Mouse (Mus musculus): ENCODE results near the gene Olfr1168. TPM values are rescaled to one million over a fixed set of nuclear protein-coding genes. Genes with fewer than 3 reads are reported as not detected.
"Not testable (repeated sequence)": the region's sequence is repeated elsewhere in the genome, so short reads cannot be mapped to it uniquely, and the experiment has no call there.

Olfr1168 gene
- not detected in 2 replicates for polyA plus RNA-seq (2015; fragmentation: Nextera tagmentation; extraction: Ambion mirVana)

GRCm38 (mm10) chr2:88181580-88181979 lies at the start of gene Olfr1168:
TSS of gene Olfr1168 (plus strand) at chr2:88181880.
- 84% methylated on average over 2 of the region's 2 CpGs for WGBS
- Histone ChIP-seq H3K27ac (ENCODE audit: low read depth, low read length) (no peak within 1 kb of the TSS), H3K27me3 (replicated peaks; ENCODE audit: control insufficient read depth, insufficient read depth, low read length) (no peaks in the 10 kb centered on the region), H3K36me3 (ENCODE audit: control insufficient read depth, insufficient read depth, low read length) (no peaks in the 10 kb centered on the region), H3K4me3 (ENCODE audit: low read length) (no peak within 1 kb of the TSS), H3K9ac (ENCODE audit: low read depth, low read length) (no peak within 1 kb of the TSS), H3K9me3 (ENCODE audit: control insufficient read depth, low read length) (no peaks in the 10 kb centered on the region), H3K4me1 (ENCODE audit: control insufficient read depth, insufficient read depth, low read depth, low read length) (no peaks in the 10 kb centered on the region), H3K4me2 (ENCODE audit: low read length) (no peak within 1 kb of the TSS)
- ATAC-seq = no peak

GRCm38 (mm10) chr2:88155093-88155492 lies 26.6 kb upstream of the Olfr1168 start, which contains the start of gene Olfr1167:
TSS of gene Olfr1167 (minus strand) at chr2:88155193.
- H3K4me3 ChIP-seq (ENCODE audit: low read length); H3K4me2 ChIP-seq (ENCODE audit: low read length); H3K9ac ChIP-seq (ENCODE audit: low read depth, low read length); H3K36me3 ChIP-seq (ENCODE audit: control insufficient read depth, insufficient read depth, low read length); H3K4me1 ChIP-seq (ENCODE audit: control insufficient read depth, insufficient read depth, low read depth, low read length); ATAC-seq; H3K27ac ChIP-seq (ENCODE audit: low read depth, low read length); H3K27me3 ChIP-seq (replicated peaks; ENCODE audit: control insufficient read depth, insufficient read depth, low read length); H3K9me3 ChIP-seq (ENCODE audit: control insufficient read depth, low read length): not testable (repeated sequence)
- WGBS = 85% methylated on average over 1 of the region's 1 CpGs

DNA sequence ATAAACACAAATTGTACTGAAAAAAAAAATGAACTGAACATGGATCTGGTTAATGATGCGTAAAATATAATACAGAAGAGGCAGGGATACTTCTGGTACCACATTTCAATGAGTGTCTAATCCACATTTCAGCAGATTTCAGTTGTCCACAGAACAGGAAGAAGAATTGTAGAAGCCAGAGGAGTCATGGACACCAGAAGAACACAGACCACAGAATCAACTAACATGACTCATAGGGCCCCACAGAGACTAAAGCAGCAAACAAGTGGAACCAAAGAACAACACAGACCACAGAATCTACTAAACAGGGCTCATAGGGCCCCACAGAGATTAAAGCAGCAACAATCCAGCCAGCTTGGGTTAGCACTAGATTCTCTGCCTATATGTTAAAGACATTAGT lies 39.1 kb downstream of the Olfr1168 start:
- H3K9ac ChIP-seq (ENCODE audit: low read depth, low read length) = no peak overlapping the region
- H3K4me2 ChIP-seq (ENCODE audit: low read length) = no peak overlapping the region
- H3K9me3 ChIP-seq (ENCODE audit: control insufficient read depth, low read length) = no peaks in the 10 kb centered on the region
- no peaks in the 10 kb centered on the region for H3K36me3 ChIP-seq (ENCODE audit: control insufficient read depth, insufficient read depth, low read length)
- 98% methylated on average over 1 of the region's 1 CpGs for WGBS
- no peak overlapping the region for H3K27ac ChIP-seq (ENCODE audit: low read depth, low read length)
- no peaks in the 10 kb centered on the region for H3K4me1 ChIP-seq (ENCODE audit: control insufficient read depth, insufficient read depth, low read depth, low read length)
- no peak overlapping the region for H3K4me3 ChIP-seq (ENCODE audit: low read length)
- ATAC-seq = no peak
- H3K27me3 ChIP-seq (replicated peaks; ENCODE audit: control insufficient read depth, insufficient read depth, low read length) = no peaks in the 10 kb centered on the region

- Histone ChIP-seq H3K27ac (ENCODE audit: low read depth, low read length) (no peak within 1 kb of the TSS), H3K4me1 (ENCODE audit: control insufficient read depth, insufficient read depth, low read depth, low read length) (no peaks in the 10 kb centered on the region), H3K9me3 (ENCODE audit: control insufficient read depth, low read length) (no peaks in the 10 kb centered on the region), H3K4me2 (ENCODE audit: low read length) (no peak within 1 kb of the TSS), H3K27me3 (replicated peaks; ENCODE audit: control insufficient read depth, insufficient read depth, low read length) (no peaks in the 10 kb centered on the region), H3K4me3 (ENCODE audit: low read length) (no peak within 1 kb of the TSS), H3K9ac (ENCODE audit: low read depth, low read length) (no peak within 1 kb of the TSS), H3K36me3 (ENCODE audit: control insufficient read depth, insufficient read depth, low read length) (no peaks in the 10 kb centered on the region)
- ATAC-seq = no peak
- WGBS = 74% methylated on average over 1 of the region's 1 CpGs
These were observed 46.6 kb downstream of the Olfr1168 start, which contains the start of gene Olfr1170 for GRCm38 (mm10) chr2:88228234-88228633. TSS of gene Olfr1170 (minus strand) at chr2:88228334.

Other genes with a start within 250 kb of the Olfr1168 start
- gene Olfr1155, start 236.7 kb upstream of the Olfr1168 start, polyA plus RNA-seq (2015; fragmentation: Nextera tagmentation; extraction: Ambion mirVana) = not detected in 2 replicates
- gene Olfr1156, start 228.8 kb upstream of the Olfr1168 start, polyA plus RNA-seq (2015; fragmentation: Nextera tagmentation; extraction: Ambion mirVana) = not detected in 2 replicates
- not detected in 2 replicates for gene Olfr1157, start 213.6 kb upstream of the Olfr1168 start, polyA plus RNA-seq (2015; fragmentation: Nextera tagmentation; extraction: Ambion mirVana)
- gene Olfr74, start 207.2 kb upstream of the Olfr1168 start, polyA plus RNA-seq (2015; fragmentation: Nextera tagmentation; extraction: Ambion mirVana) = not detected in 2 replicates
- not detected in 2 replicates for gene Olfr1158, start 191.8 kb upstream of the Olfr1168 start, polyA plus RNA-seq (2015; fragmentation: Nextera tagmentation; extraction: Ambion mirVana)
- gene Olfr1160, start 173.6 kb upstream of the Olfr1168 start, polyA plus RNA-seq (2015; fragmentation: Nextera tagmentation; extraction: Ambion mirVana) = not detected in 2 replicates
- gene Olfr1161, start 159.1 kb upstream of the Olfr1168 start, polyA plus RNA-seq (2015; fragmentation: Nextera tagmentation; extraction: Ambion mirVana) = not detected in 2 replicates
- not detected in 2 replicates for gene Olfr73, start 144.2 kb upstream of the Olfr1168 start, polyA plus RNA-seq (2015; fragmentation: Nextera tagmentation; extraction: Ambion mirVana)
- not detected in 2 replicates for gene Olfr1162, start 130.8 kb upstream of the Olfr1168 start, polyA plus RNA-seq (2015; fragmentation: Nextera tagmentation; extraction: Ambion mirVana)
- gene Olfr1163, start 110.0 kb upstream of the Olfr1168 start, polyA plus RNA-seq (2015; fragmentation: Nextera tagmentation; extraction: Ambion mirVana) = not detected in 2 replicates
- not detected in 2 replicates for gene Olfr1164, start 87.9 kb upstream of the Olfr1168 start, polyA plus RNA-seq (2015; fragmentation: Nextera tagmentation; extraction: Ambion mirVana)
- gene Olfr1166, start 53.6 kb upstream of the Olfr1168 start, polyA plus RNA-seq (2015; fragmentation: Nextera tagmentation; extraction: Ambion mirVana) = not detected in 2 replicates
- gene Olfr1167, start 26.7 kb upstream of the Olfr1168 start, polyA plus RNA-seq (2015; fragmentation: Nextera tagmentation; extraction: Ambion mirVana) = not detected in 2 replicates
- not detected in 2 replicates for gene Olfr1170, start 46.5 kb downstream of the Olfr1168 start, polyA plus RNA-seq (2015; fragmentation: Nextera tagmentation; extraction: Ambion mirVana)
- gene Olfr1173, start 98.0 kb downstream of the Olfr1168 start, polyA plus RNA-seq (2015; fragmentation: Nextera tagmentation; extraction: Ambion mirVana) = not detected in 2 replicates
- not detected in 2 replicates for gene Olfr1174-ps, start 133.3 kb downstream of the Olfr1168 start, polyA plus RNA-seq (2015; fragmentation: Nextera tagmentation; extraction: Ambion mirVana)
- gene Olfr1175-ps, start 145.3 kb downstream of the Olfr1168 start, polyA plus RNA-seq (2015; fragmentation: Nextera tagmentation; extraction: Ambion mirVana) = not detected in 2 replicates
- gene Olfr1176, start 154.8 kb downstream of the Olfr1168 start, polyA plus RNA-seq (2015; fragmentation: Nextera tagmentation; extraction: Ambion mirVana) = not detected in 2 replicates
- not detected in 2 replicates for gene Olfr1177-ps, start 164.6 kb downstream of the Olfr1168 start, polyA plus RNA-seq (2015; fragmentation: Nextera tagmentation; extraction: Ambion mirVana)
- gene Olfr1178, start 205.2 kb downstream of the Olfr1168 start, polyA plus RNA-seq (2015; fragmentation: Nextera tagmentation; extraction: Ambion mirVana) = not detected in 2 replicates
- gene Olfr1179, start 224.6 kb downstream of the Olfr1168 start, polyA plus RNA-seq (2015; fragmentation: Nextera tagmentation; extraction: Ambion mirVana) = not detected in 2 replicates
- not detected in 2 replicates for gene Olfr1180, start 237.3 kb downstream of the Olfr1168 start, polyA plus RNA-seq (2015; fragmentation: Nextera tagmentation; extraction: Ambion mirVana)
- gene Olfr1181, start 244.3 kb downstream of the Olfr1168 start, polyA plus RNA-seq (2015; fragmentation: Nextera tagmentation; extraction: Ambion mirVana) = not detected in 2 replicates

Measured in hindbrain, embryonic 16.5 days (tissue).